Mouse (Mus musculus): Measurements from ENCODE around the gene Gm10681.
"Not testable (repeated sequence)": the region's sequence is repeated elsewhere in the genome, so short reads cannot be mapped to it uniquely, and the experiment has no call there.

Gm10681 gene

GRCm38 (mm10) chr3:98588707-98589106 is at the start of gene Gm10681:
TSS of gene Gm10681 (minus strand) at chr3:98588807.
- DNase-seq = no peak

- DNase-seq = no peak
These were observed 46.5 kb upstream of the Gm10681 start for GRCm38 (mm10) chr3:98635145-98635544.

- DNase-seq = no peak
These were observed 41.5 kb upstream of the Gm10681 start, which contains the start of gene Hsd3b5 for GRCm38 (mm10) chr3:98630152-98630551. TSS of gene Hsd3b5 (minus strand) at chr3:98630252.

- DNase-seq = no peak
These were observed 41.0 kb upstream of the Gm10681 start for GRCm38 (mm10) chr3:98629633-98630032.

GRCm38 (mm10) chr3:98616786-98617185 is 28.2 kb upstream of the Gm10681 start:
- DNase-seq = not testable (repeated sequence)

GRCm38 (mm10) chr3:98616244-98616643 is 27.6 kb upstream of the Gm10681 start:
- DNase-seq = not testable (repeated sequence)

- DNase-seq = not testable (repeated sequence)
These were observed 25.9 kb upstream of the Gm10681 start for GRCm38 (mm10) chr3:98614406-98614927.

GRCm38 (mm10) chr3:98613963-98614362 is 25.4 kb upstream of the Gm10681 start:
- DNase-seq = no peak

- DNase-seq = not testable (repeated sequence)
These were observed 24.9 kb upstream of the Gm10681 start for GRCm38 (mm10) chr3:98613540-98613939.

- no peak for DNase-seq
These were observed 886 bp downstream of the Gm10681 start for GRCm38 (mm10) chr3:98587721-98588120.

- DNase-seq = not testable (repeated sequence)
These were observed 6.0 kb downstream of the Gm10681 start for GRCm38 (mm10) chr3:98582622-98583021.

GRCm38 (mm10) chr3:98582202-98582601 is 6.4 kb downstream of the Gm10681 start:
- DNase-seq = not testable (repeated sequence)

- DNase-seq = not testable (repeated sequence)
These were observed 7.6 kb downstream of the Gm10681 start for GRCm38 (mm10) chr3:98581024-98581423.

- DNase-seq = not testable (repeated sequence)
These were observed 20.9 kb downstream of the Gm10681 start for GRCm38 (mm10) chr3:98567717-98568116.

GRCm38 (mm10) chr3:98564894-98565293 is 23.7 kb downstream of the Gm10681 start:
- not testable (repeated sequence) for DNase-seq

GRCm38 (mm10) chr3:98563831-98564230 is 24.8 kb downstream of the Gm10681 start:
- DNase-seq = not testable (repeated sequence)

GRCm38 (mm10) chr3:98560711-98561110 is 27.9 kb downstream of the Gm10681 start:
- DNase-seq = not testable (repeated sequence)

- not testable (repeated sequence) for DNase-seq
These were observed 37.8 kb downstream of the Gm10681 start for GRCm38 (mm10) chr3:98550832-98551231.

GRCm38 (mm10) chr3:98550215-98550614 is 38.4 kb downstream of the Gm10681 start:
- DNase-seq = not testable (repeated sequence)

GRCm38 (mm10) chr3:98548495-98548894 is 40.1 kb downstream of the Gm10681 start:
- DNase-seq = not testable (repeated sequence)

GRCm38 (mm10) chr3:98547641-98548040 is 41.0 kb downstream of the Gm10681 start:
- DNase-seq = not testable (repeated sequence)

- not testable (repeated sequence) for DNase-seq
These were observed 63.6 kb downstream of the Gm10681 start for GRCm38 (mm10) chr3:98524978-98525377.

- not testable (repeated sequence) for DNase-seq
These were observed 64.1 kb downstream of the Gm10681 start for GRCm38 (mm10) chr3:98524552-98524951.

GRCm38 (mm10) chr3:98522779-98523178 is 65.8 kb downstream of the Gm10681 start:
- DNase-seq = not testable (repeated sequence)

- not testable (repeated sequence) for DNase-seq
These were observed 78.2 kb downstream of the Gm10681 start, which contains the start of gene Hsd3b4 for GRCm38 (mm10) chr3:98510414-98510813. TSS of gene Hsd3b4 (minus strand) at chr3:98510514.

All from thymus, adult 18-20 months (tissue).